Mouse (Mus musculus) retina, adult 2 months (tissue): Measurements from ENCODE around the gene Lmntd2.
A peak's percentile ranks its signal among the peaks of the same experiment; 100 is the strongest.
"Not testable (repeated sequence)": the region's sequence is repeated elsewhere in the genome, so short reads cannot be mapped to it uniquely, and the experiment has no call there.

ENCODE experiments used
- DNase-seq: peaks from one replicate; pipeline ENCODE4 v3.0.0-alpha.2; 2012; ENCODE audit warnings: low read depth, low spot score

Gene Lmntd2

DNA sequence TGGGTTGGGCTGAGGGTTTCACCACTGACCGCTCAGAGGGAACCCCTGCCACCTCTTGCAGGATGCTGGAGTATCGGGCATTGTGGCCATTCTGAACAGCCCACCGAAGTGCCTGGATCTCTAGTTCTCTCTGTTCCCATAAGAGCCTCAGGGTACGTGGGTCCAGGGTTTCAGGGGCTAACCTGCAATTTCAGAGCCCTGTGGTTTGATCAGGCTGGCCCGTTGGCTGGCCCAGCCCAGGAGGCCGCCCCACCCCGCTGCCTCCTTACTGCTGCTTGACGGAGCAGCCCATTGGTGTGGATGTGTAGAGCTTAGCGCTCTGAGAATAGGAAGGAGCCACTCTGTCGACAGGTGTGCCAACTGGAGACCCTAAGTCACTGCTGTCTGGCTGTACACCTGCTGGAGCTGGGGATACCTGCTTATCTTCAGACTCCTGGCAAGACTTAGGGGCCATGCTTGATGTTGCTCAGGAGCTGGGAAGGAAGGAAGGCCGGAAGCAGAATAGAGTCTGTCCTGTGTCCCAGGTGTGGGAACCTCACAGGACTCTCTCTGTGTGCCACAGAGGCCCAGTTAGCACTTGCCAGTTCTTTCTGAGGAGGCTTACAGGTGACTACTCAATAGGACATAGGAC lies at the start of gene Lmntd2:
Gene Lmntd2 (minus strand): TSS at position 476 of the 631 bp plus-strand sequence.
- no peak for DNase-seq

DNA sequence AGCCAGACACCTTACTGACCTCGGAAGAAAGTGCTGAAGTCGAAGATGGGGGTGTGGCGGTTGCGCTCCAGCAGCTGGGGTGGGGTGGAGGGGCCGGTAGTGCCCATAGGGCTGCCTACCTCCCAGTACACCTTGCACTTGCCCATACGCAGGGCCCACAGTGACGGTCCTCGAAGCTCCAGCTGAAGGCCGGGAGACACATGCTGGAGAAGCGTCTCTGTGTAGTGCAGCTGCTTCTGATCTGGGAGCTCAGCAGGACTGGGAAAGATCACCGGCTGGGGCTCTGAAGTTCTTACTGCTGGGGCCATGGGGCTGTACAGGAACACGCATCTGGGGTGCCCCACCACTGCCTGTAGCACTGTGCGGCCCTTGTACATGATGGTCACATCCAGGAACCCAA lies 49.8 kb upstream of the Lmntd2 start:
- DNase-seq: no peak

DNA sequence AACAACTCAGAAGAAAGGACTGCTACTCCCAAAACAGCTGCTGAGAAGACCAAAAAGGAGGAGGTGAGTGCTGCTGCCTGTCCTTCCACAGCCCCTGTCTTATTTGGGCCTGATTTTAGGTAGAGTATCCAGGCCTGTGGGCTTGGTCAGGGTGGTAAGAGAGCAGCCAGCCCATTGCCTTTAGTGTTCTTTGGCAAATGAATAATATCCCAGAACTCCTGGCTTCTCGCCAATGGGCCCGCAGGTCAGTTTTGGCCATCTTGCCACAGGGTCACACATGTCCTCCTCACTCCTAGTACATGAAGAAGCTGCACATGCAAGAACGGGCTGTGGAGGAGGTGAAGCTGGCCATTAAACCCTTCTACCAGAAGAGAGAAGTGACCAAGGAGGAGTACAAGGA lies 47.6 kb upstream of the Lmntd2 start:
- DNase-seq: no peak

DNA sequence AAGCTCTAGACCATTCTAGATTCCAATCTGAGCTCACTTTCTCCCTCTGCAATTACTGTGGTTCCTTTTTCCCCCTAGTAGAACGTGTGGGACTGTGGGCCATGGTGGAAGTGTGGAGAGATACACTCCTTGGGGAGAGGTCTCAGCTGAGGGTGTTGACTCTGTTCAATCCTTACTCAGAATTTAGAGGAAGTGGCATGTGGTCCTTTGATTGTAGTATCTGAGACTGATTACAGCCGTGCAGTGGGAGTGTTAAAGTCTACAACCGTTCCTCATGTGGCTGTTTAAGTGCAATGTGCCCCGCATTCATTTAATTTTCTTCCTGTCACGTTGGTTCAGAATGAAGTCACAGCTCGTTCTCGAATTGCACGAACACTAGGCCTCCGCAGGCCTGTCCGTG lies 42.3 kb upstream of the Lmntd2 start:
- no peak for DNase-seq

GRCm38 (mm10) chr7:141250486-141250885 lies 36.6 kb upstream of the Lmntd2 start:
- DNase-seq: not testable (repeated sequence)

DNA sequence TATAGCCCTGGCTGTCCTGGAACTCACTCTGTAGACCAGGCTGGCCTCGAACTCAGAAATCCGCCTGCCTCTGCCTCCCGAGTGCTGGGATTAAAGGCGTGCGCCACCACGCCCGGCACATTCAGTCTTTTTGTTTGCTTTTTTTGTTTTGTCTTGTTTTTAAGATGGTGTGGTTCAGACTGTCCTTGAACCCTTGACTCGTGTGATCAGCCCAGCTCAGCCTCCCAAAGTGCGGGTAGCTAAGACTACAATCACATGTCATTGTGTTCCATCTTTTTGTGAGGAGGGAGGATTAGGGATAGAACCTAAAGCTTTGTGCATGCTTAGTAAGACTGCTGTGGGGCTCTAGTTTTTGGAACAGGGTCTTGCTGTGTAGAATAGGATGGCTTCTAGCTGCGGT lies 17.7 kb upstream of the Lmntd2 start:
- no peak for DNase-seq

GRCm38 (mm10) chr7:141231111-141231510 lies 17.2 kb upstream of the Lmntd2 start:
- no peak for DNase-seq

DNA sequence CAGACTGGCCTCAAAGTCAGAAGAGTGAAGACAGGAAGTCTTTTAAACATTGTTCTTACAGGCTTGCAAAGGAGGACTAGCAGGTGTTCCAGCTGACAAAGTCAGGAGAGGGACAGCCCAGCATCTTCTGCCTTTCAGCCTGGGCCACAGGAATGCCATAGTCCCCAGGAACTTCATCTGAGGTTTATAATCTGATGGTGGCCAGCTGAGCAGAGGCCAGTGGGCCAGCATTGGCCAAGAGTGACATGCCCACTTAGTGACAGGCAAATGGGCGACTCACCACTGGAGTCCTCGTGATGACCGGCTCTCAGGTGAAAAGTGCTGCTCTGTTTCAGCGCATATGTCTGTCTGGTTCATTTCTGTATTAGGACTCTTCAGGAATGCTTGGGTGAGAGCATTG lies 16.7 kb upstream of the Lmntd2 start:
- no peak for DNase-seq

- no peak for DNase-seq
Observed at GRCm38 (mm10) chr7:141229702-141230101, 15.8 kb upstream of the Lmntd2 start.

- DNase-seq: peak; percentile 90
Observed at GRCm38 (mm10) chr7:141228279-141229067, 14.6 kb upstream of the Lmntd2 start, which contains the start of gene Phrf1. Gene Phrf1, plus strand, starts transcription at chr7:141228784.

DNA sequence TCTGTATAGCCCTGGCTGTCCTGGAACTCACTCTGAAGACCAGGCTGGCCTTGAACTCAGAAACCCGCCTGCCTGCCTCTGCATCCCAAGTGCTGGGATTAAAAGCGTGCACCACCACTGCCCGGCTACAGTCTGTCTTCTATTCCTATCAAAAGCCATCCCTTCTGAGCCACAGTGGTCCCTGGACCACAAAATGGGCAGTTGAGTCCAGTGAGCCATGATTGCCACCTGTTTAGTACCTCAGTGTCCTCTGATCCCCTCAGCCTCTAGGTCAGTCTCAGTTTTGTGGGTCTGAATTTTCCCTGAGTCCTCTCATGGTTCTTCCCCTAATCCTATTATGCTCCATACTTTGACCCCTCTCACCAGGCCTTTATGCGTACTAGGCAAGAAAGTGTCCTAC lies 13.9 kb upstream of the Lmntd2 start:
- no peak for DNase-seq

GRCm38 (mm10) chr7:141226535-141226934 lies 12.7 kb upstream of the Lmntd2 start:
- no peak for DNase-seq

DNA sequence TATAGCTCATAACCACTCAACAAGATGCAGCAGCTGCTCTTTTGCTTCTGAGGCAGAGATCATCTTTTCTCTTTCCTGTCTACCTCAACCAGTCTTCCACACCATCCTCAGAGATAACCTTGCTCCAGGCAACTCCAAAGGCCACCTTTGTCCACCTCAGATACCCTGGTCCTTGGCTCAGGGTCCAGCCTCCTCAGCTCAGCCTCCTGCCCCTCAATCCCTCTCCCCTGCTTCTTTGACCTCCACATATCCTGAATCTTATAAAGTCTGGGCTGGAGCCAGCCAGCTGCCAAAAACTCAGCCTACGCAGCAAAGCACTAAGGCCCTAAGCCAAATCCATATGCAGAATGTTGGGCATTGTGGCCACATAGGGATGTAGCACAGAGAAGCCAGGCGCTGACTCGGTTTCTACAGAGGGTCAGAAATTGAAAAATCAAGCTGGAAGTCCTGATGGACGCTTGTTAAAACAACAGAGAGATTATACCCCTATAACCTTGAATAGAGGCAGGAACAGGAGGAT lies 8.9 kb upstream of the Lmntd2 start:
- no peak for DNase-seq

DNA sequence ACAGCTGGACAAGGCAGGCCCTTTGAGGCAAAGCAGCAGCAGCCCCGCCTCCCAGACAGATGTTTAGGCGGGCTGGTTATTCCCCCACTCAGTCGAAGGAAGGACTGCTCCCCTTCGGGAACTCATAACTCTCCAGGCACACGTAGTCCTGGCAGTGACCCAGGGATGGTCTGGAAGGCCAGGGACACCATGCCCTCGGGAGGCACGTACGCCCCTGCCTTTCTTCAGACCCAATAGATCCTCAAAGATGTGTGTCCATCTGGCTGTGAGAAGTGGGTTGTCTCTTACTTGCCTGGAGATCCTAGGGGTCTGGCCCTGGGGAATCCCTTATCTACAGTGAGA lies 8.2 kb upstream of the Lmntd2 start:
- DNase-seq: no peak

- peak; percentile 95 for DNase-seq
Observed at GRCm38 (mm10) chr7:141221249-141222125, 7.6 kb upstream of the Lmntd2 start.

DNA sequence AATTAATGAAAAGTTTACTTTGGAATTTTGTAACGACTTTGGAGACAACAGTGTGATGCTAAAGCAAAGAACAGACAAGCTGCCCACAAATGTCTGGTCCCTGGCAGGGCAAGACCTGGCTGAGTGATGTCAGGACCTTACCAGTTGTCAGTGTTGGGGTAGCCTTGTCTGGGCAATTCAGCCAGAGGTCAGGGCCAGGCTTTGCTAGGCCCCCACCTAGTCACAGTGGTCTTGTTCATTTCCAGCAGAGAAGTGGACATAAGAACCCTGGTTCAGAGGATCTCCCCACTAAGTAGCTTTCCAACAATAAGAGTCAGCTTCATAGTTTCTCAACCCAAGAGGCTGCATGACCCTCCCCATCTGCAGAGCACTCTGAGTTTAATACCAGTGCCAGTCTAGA lies 6.5 kb upstream of the Lmntd2 start:
- DNase-seq: no peak

- no peak for DNase-seq
Observed at GRCm38 (mm10) chr7:141219558-141220099, 5.7 kb upstream of the Lmntd2 start.

DNA sequence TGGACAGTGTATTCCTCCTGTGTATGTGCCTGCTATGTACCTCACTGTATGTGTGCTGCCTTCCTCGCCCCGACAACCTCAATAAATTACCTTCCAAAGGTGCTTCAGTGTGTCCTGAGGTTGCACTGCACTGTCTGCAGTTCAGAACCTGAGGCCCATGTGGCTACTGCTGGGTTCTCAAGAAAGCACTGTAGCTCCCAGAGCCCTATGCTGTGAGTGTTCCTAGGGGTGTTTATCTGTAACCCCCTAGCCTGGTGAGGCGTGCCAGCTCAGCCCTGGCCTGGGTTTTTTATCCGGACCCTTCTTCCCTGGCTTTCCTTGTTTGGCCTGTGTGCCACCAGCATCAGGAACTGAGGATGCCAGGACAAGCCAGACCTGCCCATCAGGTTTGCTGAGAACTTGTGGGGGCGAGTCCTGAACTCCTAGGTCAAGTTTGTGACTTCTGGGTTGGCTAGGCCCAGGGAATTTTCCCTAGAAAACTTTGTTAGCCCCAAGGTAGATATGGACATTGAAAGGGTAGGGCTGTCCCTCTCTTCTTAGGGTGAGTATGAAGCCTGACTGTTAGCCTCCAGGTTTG lies 4.8 kb upstream of the Lmntd2 start:
- DNase-seq: no peak

DNA sequence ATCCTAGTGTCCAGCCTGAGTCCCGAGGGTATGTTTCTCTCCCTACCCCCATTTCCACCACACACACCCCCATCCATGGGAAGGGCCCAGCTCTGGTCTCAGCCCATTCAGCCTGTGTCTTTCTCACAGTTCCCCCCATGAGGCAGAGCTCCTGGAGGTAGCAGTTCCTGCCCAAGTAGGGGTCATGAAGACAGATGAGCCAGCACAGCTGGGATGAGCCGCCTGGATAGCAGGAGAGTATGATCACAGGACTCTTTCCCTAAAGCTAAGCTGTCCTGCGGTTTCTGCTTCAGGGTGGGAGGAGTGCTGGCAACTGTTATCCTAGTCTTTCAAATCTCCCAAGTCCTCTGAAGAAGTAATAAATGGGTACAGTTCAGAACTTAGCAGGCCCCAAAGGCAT lies 4.3 kb upstream of the Lmntd2 start:
- no peak for DNase-seq

GRCm38 (mm10) chr7:141217343-141218013 lies 3.6 kb upstream of the Lmntd2 start:
- DNase-seq: no peak

- DNase-seq: no peak
Observed at GRCm38 (mm10) chr7:141216894-141217293, 3.0 kb upstream of the Lmntd2 start.
